Mouse (Mus musculus): ENCODE results near the gene Mid1ip1.

GRCm38 (mm10) chrX:10718838-10719539 is 4.2 kb downstream of the Mid1ip1 start:
- TF ChIP-seq CTCF (IDR thresholded peaks at IDR 0.05; ENCODE audit: low read depth): no peak
- TF ChIP-seq EP300 (IDR thresholded peaks at IDR 0.05; ENCODE audit: low read depth): no peak

Measured in heart, postnatal 0 days (tissue).